Mouse (Mus musculus) lung, postnatal 25 days (tissue): Measurements from ENCODE around the gene Ntan1.
"Not testable (repeated sequence)": the region's sequence is repeated elsewhere in the genome, so short reads cannot be mapped to it uniquely, and the experiment has no call there.

ENCODE experiments used
- DNase-seq: peaks from one replicate; pipeline ENCODE4 v3.0.0; 2022; ENCODE audit warnings: low spot score

Gene Ntan1

DNA sequence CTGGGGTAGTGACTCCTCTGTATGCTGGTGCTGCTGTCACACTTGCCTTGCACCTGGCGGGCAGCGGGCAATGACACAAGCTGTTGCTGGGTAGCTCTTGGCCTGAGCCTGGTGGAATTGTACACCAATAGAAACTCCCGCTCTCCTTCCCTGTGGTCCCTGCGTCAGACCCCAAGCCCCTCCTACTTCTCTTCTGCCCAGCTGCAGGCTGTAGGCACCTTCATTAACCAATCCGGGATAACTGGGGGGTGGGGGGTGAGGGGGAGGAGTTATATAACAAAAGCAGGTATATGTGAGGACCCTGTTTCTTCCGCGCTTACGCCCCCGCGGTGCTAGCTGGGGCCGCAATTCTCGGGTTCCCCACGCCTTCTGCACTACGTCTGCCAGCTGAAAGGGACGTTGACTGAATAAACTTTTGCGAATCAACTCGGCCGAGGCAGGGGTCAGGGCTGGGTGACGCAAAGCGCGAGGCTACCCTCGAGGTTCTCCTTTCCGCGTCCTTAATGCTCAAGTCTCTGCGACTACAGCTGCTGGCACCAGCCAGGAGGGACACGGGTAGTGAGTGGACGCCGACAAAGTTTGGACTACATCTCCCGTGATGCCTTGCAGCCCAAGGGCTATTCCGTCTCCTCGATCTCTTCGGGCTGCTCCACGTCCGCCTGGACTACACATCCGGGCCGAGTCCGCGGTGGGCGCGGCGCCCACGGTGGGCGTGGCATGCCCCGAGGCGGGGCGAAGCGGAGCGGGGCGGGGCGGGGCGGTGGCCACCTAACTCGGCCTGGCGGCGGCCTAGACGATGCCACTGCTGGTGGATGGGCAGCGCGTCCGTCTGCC lies at the start of gene Ntan1:
Gene Ntan1, plus strand, starts transcription at position 286 of the 834 bp plus-strand sequence.
- peak; percentile 97 for DNase-seq

DNA sequence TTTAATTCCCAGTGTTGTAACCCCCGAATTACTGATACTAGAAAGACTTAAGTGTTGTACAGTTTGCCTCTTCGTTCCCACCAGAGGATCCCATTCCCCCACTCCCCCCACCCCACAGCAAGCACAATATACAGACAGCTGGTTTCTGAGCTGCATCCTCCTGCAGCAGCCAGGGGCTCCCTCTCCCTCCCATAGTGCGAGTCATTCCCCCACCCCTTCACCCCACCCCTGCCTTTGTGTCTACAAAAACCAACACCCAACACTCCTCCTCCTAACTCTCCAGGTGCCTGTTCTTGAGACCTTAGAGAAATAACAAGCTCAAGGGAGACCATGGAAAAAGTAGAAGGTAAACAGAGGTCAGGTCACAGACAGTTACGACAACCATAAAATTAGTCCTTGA lies 47.0 kb upstream of the Ntan1 start:
- not testable (repeated sequence) for DNase-seq

- DNase-seq, result not testable (repeated sequence)
Observed at GRCm38 (mm10) chr16:13772051-13772450, 46.6 kb upstream of the Ntan1 start.

DNA sequence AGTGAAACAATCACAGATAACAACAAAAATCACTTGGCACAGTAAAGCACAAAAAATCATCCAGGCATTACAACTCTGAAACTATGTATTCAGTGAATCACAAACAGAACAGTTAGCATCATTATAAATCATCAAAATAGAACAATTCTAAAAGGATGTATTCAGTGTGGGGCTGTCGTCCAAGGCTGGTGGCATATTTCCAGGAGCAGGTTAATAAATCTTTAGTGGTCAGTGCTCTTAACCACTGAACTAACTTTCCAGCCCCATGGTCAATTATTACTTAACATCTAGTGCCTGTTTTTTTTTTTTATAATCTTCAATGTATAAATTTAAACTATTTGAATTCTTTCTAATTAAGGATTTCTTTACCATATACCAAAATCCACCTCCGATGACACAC lies 44.6 kb upstream of the Ntan1 start:
- not testable (repeated sequence) for DNase-seq

GRCm38 (mm10) chr16:13774651-13775050 lies 44.0 kb upstream of the Ntan1 start:
- DNase-seq, result not testable (repeated sequence)

DNA sequence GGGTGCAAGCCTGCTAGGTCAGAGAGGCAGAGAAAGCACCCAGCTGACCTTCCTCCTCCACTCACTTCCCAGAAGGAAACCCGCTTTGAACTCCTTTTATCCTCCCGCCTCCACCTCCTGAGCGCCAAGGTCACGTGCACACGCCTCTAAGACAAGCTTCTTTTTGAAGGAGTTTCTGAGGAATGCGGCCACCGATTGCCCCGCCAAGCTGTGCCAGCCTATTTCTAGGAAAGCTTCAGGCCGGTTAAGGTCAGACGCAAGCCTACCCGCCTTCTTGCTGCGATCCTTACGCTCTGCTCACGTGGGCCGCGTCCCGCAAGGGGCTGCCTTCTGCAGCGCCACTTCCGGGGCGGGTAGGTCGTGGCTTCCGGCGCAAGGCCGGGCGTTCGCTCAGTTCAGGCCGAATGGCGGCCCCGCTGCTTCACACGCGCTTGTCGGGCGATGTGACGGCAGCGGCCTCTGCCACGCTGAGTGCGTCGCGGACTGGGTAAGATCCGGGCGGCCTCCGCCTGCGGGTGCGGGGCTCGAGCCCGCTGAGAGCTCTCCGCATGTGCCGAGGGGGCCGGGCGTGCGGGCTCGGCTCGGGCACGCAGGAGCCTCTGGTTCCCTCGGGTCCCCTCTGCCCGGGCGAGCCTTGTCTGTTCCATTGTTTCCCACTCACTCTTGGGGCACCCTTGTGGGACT lies 38.1 kb upstream of the Ntan1 start, which contains the start of gene Rrn3:
Gene Rrn3, plus strand, starts transcription at position 356 of the 684 bp plus-strand sequence.
- peak; percentile 91 for DNase-seq

GRCm38 (mm10) chr16:13781216-13781615 lies 37.4 kb upstream of the Ntan1 start:
- DNase-seq, result no peak

GRCm38 (mm10) chr16:13785932-13786331 lies 32.7 kb upstream of the Ntan1 start:
- no peak for DNase-seq

DNA sequence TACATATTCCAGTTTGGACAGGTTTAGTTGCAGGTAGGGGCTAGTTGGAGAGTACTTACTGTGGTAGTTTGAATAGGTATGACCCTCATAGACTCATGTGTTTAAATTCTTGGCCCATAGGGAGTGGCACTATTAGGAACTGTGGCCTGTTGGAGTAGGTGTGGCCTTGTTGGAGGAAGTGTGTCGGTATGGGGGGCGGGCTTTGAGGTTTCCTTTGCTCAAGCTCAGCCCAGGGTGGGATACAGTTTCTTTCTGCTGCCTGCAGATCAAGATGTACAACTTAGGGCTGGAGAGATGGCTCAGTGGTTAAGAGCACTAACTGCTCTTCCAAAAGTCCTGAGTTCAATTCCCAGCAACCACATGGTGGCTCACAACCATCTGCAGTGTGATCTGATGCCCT lies 25.2 kb upstream of the Ntan1 start:
- DNase-seq, result not testable (repeated sequence)

DNA sequence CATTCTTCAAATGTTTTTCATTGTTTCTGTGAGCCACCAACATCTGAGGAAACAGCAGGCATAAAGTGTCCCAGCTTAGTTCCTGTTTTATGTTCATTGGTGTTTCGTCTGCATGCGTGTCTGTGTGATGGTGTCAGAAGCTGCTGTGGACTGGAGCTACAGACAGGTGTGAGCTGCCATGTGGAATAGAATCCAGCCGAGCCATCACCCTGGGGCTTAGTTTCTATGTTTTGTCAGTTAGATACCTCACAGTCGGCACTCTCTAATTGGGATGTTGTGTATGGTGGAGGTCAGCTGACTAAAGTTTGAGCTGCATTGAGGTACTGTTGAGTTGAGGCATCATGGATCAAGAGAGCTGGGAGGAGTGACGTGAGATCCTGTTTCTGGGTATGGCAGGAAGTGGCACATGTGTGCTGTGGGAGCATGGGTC lies 21.9 kb upstream of the Ntan1 start:
- DNase-seq, result no peak

DNA sequence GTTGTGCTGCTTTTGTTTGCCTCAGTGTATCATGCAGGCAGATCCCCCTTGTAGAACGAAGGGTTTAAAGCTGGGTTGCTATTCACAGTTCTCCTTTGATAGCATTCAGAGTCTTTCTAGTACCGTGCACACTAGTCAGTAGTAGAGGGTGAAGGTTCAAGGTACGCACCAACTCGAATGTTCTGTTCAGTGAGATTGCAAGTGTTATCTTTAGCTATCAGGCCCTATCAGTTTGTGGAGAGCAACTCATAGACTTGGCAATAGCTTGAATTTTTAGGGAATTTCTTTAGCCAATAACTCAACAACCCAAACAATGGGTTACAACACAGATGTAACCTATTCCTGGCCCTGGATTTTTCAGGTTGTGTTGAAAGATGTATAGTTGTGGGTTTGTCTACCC lies 17.4 kb upstream of the Ntan1 start:
- DNase-seq, result no peak

DNA sequence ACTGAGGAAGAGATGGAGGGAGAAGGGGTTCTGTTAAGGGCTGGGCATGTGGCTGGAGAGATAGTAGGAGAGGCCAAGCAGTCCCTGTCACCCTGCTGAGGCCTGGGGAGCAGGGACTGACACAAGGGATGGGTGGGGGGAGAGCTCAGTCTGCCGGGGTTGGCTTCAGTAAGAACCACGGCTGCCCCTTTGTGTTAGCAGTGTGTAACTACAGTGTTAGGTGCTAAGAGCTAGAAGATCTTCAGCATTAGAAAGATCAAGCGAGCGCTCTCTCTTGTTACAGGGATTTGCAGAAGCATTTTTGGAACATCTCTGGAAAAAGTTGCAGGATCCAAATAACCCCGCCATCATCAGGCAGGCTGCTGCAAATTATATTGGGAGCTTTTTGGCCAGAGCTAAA lies 14.0 kb upstream of the Ntan1 start:
- no peak for DNase-seq

DNA sequence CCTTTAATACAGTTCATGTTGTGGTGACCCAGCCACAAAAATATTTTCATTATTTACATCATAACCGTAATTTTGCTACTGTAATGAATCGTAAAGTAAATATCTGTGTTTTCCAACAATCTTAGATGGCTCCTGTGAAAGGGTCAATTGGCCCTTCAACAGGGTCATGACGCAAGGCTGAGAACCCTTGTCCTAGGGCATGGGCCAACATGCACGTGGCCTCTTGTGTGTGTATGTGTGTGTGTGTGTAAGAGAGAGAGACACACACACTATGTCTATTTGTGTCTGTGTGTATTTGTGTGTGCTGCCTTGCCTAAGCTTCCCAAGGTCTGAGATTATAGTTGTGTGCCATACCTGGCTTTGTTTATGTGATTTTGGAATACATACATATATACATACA lies 11.0 kb upstream of the Ntan1 start:
- peak; percentile 31 for DNase-seq

DNA sequence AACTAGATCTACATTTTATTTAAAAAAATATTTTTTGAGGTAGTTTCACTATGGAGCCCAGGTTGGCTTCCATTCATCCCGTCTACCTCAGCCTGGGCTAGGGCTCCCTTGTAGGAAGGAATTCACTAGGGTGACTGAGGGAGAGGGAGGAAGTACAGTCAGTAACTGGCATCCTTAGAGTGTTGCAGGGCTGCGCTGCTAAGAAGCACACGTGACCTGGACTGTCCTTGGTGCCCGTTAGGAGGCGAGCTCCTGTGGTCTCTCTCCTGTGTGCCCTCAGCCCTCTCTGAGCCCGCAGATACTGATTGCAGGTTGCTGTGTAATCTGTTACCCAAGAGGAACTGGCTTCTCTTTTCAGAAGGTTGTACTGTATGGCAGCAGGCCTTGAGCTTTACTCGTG lies 10.2 kb upstream of the Ntan1 start:
- DNase-seq, result no peak

DNA sequence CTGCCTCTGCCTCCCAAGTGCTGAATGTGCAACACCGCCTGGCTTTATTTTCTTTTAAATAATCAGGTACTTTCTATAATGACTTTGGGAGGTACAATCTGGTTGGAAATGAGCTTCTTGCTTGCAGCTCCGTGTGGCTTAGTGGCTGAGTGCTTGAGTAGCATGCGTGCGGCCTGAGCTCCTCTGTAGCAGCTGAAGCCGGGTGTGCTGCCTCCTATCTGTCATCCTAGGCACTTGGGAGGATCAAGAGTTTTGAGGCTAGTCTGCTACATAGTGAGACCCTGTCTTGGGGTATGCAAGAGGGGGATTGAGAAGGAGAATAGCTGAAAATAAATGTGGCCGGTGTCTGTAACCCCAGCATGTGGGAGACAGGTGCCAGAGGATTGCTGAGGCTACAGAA lies 6.5 kb upstream of the Ntan1 start:
- no peak for DNase-seq

GRCm38 (mm10) chr16:13813200-13813599 lies 5.4 kb upstream of the Ntan1 start:
- no peak for DNase-seq

DNA sequence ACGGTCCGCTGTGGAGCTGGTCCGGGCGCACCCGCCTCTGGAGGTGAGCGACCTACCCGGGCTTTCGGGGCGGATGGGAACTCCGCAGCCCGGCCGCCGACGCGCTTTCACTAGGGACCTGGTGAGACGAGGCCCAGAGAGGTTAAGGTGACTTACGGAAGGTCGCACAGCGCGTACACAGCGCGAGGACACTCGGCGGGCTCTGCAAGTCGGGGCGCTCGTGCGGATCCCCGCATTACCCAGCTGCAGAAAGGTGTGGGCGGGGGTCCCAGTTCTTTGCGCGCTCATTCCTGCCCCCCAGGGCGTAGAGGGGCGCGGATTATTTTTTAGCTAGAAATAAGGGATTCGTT lies 724 bp downstream of the Ntan1 start:
- DNase-seq, result no peak

DNA sequence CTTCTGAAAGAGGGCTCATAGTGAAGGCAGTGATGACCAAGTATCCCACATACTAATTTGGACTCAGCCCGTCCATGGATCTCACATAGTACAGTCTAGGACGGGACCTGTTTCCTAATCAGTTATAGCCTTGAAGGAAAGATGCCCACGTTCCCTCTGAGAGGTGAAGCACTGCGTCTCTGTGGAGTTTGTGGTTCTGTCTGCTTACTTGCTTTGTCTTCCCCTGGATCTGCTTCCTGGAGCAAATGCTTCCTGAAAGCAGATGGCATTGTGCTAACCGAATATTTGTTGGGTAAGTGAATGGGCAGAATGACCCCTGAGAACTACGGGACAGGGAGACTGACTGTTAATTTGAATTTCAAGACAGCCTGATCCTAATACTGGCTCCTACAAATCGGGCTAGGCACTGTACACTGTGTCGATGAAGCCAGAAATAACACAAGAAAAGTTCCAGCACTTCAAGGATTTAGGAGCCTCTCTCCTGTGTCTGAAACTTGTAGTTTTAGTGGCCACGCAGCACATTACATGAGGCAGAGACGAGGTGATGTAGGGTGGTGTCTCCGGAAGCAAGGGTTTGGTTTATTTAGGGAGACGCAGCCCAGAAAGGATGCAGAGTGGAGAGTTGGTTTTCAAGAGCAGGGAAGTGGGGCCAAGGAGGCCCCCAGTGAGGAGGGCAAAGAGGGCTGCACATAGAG lies 1.3 kb downstream of the Ntan1 start:
- no peak for DNase-seq

GRCm38 (mm10) chr16:13820771-13821170 lies 2.1 kb downstream of the Ntan1 start:
- DNase-seq, result no peak

DNA sequence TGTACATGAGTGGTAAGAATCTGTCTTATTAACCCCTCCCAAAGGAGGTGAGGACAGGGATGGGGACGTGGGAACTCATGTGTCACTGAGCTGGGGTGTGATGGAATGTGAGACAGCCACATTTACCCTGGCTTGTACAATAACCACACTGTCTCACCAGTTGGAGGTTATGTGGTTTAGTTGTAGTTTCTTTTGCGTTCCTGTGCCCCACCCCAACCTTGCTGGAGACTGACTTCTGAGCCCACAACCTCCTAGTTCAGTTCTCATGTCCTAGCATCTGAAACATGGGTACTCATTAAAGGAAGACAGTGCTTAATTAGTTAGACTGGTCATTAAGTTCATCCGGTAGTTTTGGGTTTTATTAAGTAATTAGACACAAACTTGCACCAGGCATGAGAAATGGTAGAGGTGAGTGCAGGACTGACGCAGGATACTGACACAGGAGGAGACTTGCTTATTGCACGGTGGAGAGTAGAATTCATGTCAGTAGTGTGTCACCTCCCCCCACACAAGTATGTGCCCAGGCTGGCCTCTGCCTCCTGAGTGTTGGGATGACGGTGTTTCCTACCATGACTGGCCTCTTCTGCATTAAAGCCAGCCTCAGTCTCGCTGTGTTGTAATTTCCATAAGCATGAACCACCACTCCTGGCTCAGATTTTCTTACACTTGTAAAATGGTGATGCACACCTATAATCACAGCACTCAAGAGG lies 7.3 kb downstream of the Ntan1 start:
- DNase-seq, result no peak

DNA sequence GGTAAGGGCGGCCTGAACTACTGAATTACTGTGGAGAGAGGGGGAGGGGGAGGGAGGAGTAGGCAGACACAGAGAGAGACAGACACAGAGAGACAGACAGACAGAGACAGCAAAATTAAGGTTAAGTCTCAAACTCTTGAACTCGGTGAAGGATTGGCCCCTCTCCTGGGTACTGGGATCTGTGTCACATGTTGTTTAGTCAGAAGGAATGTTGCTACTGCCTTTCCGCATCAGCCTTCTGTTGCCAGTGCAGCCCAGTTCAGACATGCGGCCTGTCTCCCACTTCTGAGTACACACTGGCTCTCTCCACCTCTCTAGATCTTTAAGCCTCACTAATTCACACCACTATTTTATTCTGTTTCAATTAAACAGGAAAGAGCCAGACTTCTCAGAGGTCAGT lies 7.9 kb downstream of the Ntan1 start:
- no peak for DNase-seq

GRCm38 (mm10) chr16:13830444-13830843 lies 11.8 kb downstream of the Ntan1 start:
- DNase-seq, result no peak
